Mouse (Mus musculus) spleen, postnatal 4 days (tissue): Measurements from ENCODE around the gene Hacl1.

Experiments
- DNase-seq, 2 experiments: peaks; one replicate each; pipeline ENCODE4 v3.0.0; 2022; ENCODE audit warnings: low spot score in 2 of 2

The Hacl1 gene

GRCm38 (mm10) chr14:31662555-31663211 is 21.6 kb upstream of the Hacl1 start:
- peak in 1 of 2 experiments; percentile 66 for DNase-seq

- DNase-seq: peak; percentile 56 to 78
These were observed 20.8 kb upstream of the Hacl1 start for GRCm38 (mm10) chr14:31661671-31662554.

GRCm38 (mm10) chr14:31660312-31661093 is 19.4 kb upstream of the Hacl1 start:
- DNase-seq: no peak

GRCm38 (mm10) chr14:31659501-31660181 is 18.6 kb upstream of the Hacl1 start:
- DNase-seq: no peak

GRCm38 (mm10) chr14:31658126-31658680 is 17.1 kb upstream of the Hacl1 start:
- DNase-seq: peak in 1 of 2 experiments; percentile 58

- DNase-seq: peak; percentile 72 to 89
These were observed 16.0 kb upstream of the Hacl1 start for GRCm38 (mm10) chr14:31656857-31657645.

- DNase-seq: peak in 1 of 2 experiments; percentile 55
These were observed 15.3 kb upstream of the Hacl1 start for GRCm38 (mm10) chr14:31656386-31656785.

GRCm38 (mm10) chr14:31655406-31655805 is 14.3 kb upstream of the Hacl1 start:
- DNase-seq: peak in 1 of 2 experiments; percentile 53

- DNase-seq: no peak
These were observed 13.7 kb upstream of the Hacl1 start for GRCm38 (mm10) chr14:31654816-31655215.

- DNase-seq: peak in 1 of 2 experiments; percentile 51
These were observed 12.2 kb upstream of the Hacl1 start for GRCm38 (mm10) chr14:31653101-31653875.

- no peak for DNase-seq
These were observed 11.5 kb upstream of the Hacl1 start for GRCm38 (mm10) chr14:31652624-31653023.

- no peak for DNase-seq
These were observed 11.0 kb upstream of the Hacl1 start for GRCm38 (mm10) chr14:31652106-31652505.

- DNase-seq: no peak
These were observed 10.1 kb upstream of the Hacl1 start for GRCm38 (mm10) chr14:31651206-31651605.

- no peak for DNase-seq
These were observed 9.3 kb upstream of the Hacl1 start for GRCm38 (mm10) chr14:31650347-31650746.

- DNase-seq: no peak
These were observed 6.9 kb upstream of the Hacl1 start for GRCm38 (mm10) chr14:31647991-31648390.

GRCm38 (mm10) chr14:31645920-31646319 is 4.8 kb upstream of the Hacl1 start:
- no peak for DNase-seq

- DNase-seq: no peak
These were observed 4.0 kb upstream of the Hacl1 start for GRCm38 (mm10) chr14:31644931-31645547.

GRCm38 (mm10) chr14:31644183-31644830 is 3.2 kb upstream of the Hacl1 start:
- DNase-seq: no peak
